20 mouse cellular contexts compared by ENCODE assay signal in the genomic region with DNA sequence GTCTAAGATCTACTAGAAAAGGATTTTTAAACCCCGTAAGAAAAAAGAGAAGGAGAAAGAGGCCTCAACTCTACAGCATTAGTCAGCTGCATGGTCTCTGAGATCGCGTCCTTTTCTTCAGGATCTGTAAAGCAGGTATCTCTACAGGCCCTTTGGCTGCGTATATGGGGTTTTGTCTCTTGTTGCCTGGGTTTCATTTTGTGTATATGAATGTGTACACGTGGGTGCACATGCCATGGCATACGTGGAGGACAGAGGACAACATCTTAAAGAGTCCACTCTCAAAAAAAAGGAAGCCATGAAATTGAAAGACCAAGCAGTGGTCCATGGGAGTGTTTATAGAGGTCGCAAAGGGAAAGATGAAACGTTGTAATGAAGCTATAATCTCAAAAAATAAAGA. TPM values are rescaled to one million over a fixed set of nuclear protein-coding genes. Genes with fewer than 3 reads are reported as not detected.
DNase-seq lines count a peak whose midpoint lies in the region; ATAC-seq and TF ChIP-seq lines count a peak whose summit lies in the region.
"Had no signal": no experiment of that assay in that cellular context is flagged by ENCODE, and none has a peak within 500 bp of the region (broad histone marks: within the 10 kb centered on the region; RNA-seq: fewer than 3 reads in every experiment).

No protein-coding gene starts in this region.

- H3K27ac ChIP-seq in heart, embryonic 12.5 days (ENCODE audit: poor library complexity, severe bottlenecking), result 0 out of 2 replicates have a peak overlapping the region, but pooled peaks have one; percentile 12
- H3K27ac ChIP-seq in heart, adult 2 months, result no peak overlapping the region
- H3K27ac ChIP-seq in liver, embryonic 11.5 days (ENCODE audit: low read depth, low read length), result peak overlapping the region; percentile 35; the same call in 1 of the 2 replicates
- H3K27ac ChIP-seq in liver, embryonic 12.5 days, result peak overlapping the region; percentile 34
- H3K27ac ChIP-seq: layer of hippocampus, adult 2 months; left cerebral cortex, adult 2 months; midbrain, embryonic 10.5 days; neural tube, embryonic 15.5 days had no signal

- DNase-seq in heart, adult 2 months, result no peak
- DNase-seq in liver, embryonic 11.5 days (ENCODE audit: low spot score), result no peak
- DNase-seq in liver, result no peak
- no peak for DNase-seq in left cerebral cortex, postnatal 14 days (ENCODE audit: low spot score in 2 of 2)
- DNase-seq: adrenal gland, postnatal 14 days; cerebellum, postnatal 10 days; gastrocnemius, postnatal 36 days; kidney, adult 9 months; retina, postnatal 1 day; thymus, postnatal 14 days had no signal

- 0 out of 2 replicates have a peak, but pooled peaks cover 6% of the 10 kb centered on the region for H3K27me3 ChIP-seq in heart, embryonic 12.5 days (replicated peaks)
- H3K27me3 ChIP-seq in heart, adult 2 months (ENCODE audit: control insufficient read depth, insufficient read depth, low read length), result no peaks in the 10 kb centered on the region
- H3K27me3 ChIP-seq in liver, embryonic 11.5 days (replicated peaks; ENCODE audit: control insufficient read depth, insufficient read depth, low read length), result no peaks in the 10 kb centered on the region
- no peaks in the 10 kb centered on the region for H3K27me3 ChIP-seq in liver, embryonic 12.5 days (replicated peaks)

- TF ChIP-seq POLR2A in heart, adult 2 months (IDR thresholded peaks at IDR 0.05; ENCODE audit: insufficient read depth, low read depth, low read length), result no peak

- no peak for TF ChIP-seq EP300 in heart, adult 2 months (IDR thresholded peaks at IDR 0.05; ENCODE audit: insufficient read depth, low read depth, low read length)

- H3K79me2 ChIP-seq in heart, adult 2 months (replicated peaks; ENCODE audit: control insufficient read depth, insufficient read depth, low read length), result 0 out of 2 replicates have a peak, but pooled peaks cover 3% of the 10 kb centered on the region

- 74% methylated on average over 8 of the region's 8 CpGs for WGBS in heart, embryonic 12.5 days
- 52% methylated on average over 8 of the region's 8 CpGs for WGBS in heart, adult 2 months
- 72% methylated on average over 8 of the region's 8 CpGs for WGBS in liver, embryonic 11.5 days
- 58% methylated on average over 8 of the region's 8 CpGs for WGBS in liver, embryonic 12.5 days (ENCODE audit: insufficient replicate concordance)

- peaks cover 28% of the 10 kb centered on the region for H3K4me1 ChIP-seq in heart, embryonic 12.5 days (replicated peaks)
- peaks cover 4% of the 10 kb centered on the region for H3K4me1 ChIP-seq in heart, adult 2 months (ENCODE audit: control insufficient read depth, insufficient read depth, low read length)
- H3K4me1 ChIP-seq in liver, embryonic 11.5 days (replicated peaks; ENCODE audit: control insufficient read depth, insufficient read depth, low read length), result peaks cover 20% of the 10 kb centered on the region
- peaks cover 55% of the 10 kb centered on the region for H3K4me1 ChIP-seq in liver, embryonic 12.5 days

- no peaks in the 10 kb centered on the region for H3K9me3 ChIP-seq in heart, embryonic 12.5 days (replicated peaks)
- no peaks in the 10 kb centered on the region for H3K9me3 ChIP-seq in liver, embryonic 11.5 days (ENCODE audit: control insufficient read depth, low read length)
- no peaks in the 10 kb centered on the region for H3K9me3 ChIP-seq in liver, embryonic 12.5 days (replicated peaks)
- H3K9me3 ChIP-seq: midbrain, embryonic 10.5 days; neural tube, embryonic 15.5 days had no signal

- H3K4me2 ChIP-seq in heart, embryonic 12.5 days, result peak overlapping the region; percentile 32
- peak overlapping the region; percentile 94 for H3K4me2 ChIP-seq in liver, embryonic 11.5 days
- H3K4me2 ChIP-seq in liver, embryonic 12.5 days, result peak overlapping the region; percentile 87
- H3K4me2 ChIP-seq: neural tube, embryonic 15.5 days had no signal

- H3K4me3 ChIP-seq in heart, embryonic 12.5 days, result no peak overlapping the region
- H3K4me3 ChIP-seq in heart, adult 2 months, result no peak overlapping the region
- no peak overlapping the region for H3K4me3 ChIP-seq in liver, embryonic 11.5 days (ENCODE audit: low read depth, low read length)
- no peak overlapping the region; the same call in 1 of the 2 replicates for H3K4me3 ChIP-seq in liver, embryonic 12.5 days
- H3K4me3 ChIP-seq: layer of hippocampus, adult 2 months; left cerebral cortex, adult 2 months; neural tube, embryonic 15.5 days had no signal

- H3K9ac ChIP-seq in heart, embryonic 12.5 days, result 0 out of 2 replicates have a peak overlapping the region, but pooled peaks have one; percentile 10
- H3K9ac ChIP-seq in heart, adult 2 months (ENCODE audit: low read depth, low read length), result no peak overlapping the region
- no peak overlapping the region for H3K9ac ChIP-seq in liver, embryonic 11.5 days (ENCODE audit: low read depth, low read length)
- H3K9ac ChIP-seq in liver, embryonic 12.5 days, result peak overlapping the region; percentile 7; the same call in 1 of the 2 replicates
- H3K9ac ChIP-seq: neural tube, embryonic 15.5 days had no signal

- TF ChIP-seq CTCF in heart, adult 2 months (IDR thresholded peaks at IDR 0.05), result no peak

- ATAC-seq in heart, embryonic 12.5 days (ENCODE audit: insufficient number of reproducible peaks, low FRiP score), result no peak
- no peak for ATAC-seq in liver, embryonic 11.5 days (replicated peaks; ENCODE audit: low FRiP score)
- no peak for ATAC-seq in liver, embryonic 12.5 days
- no peak for ATAC-seq in erythroblast, adult 5-6 weeks (replicated peaks; ENCODE audit: low FRiP score, poor library complexity, severe bottlenecking)
- ATAC-seq: inflammation-experienced regulatory T-cells, adult 6 months; lung, postnatal 0 days had no signal

- intact Hi-C loops in heart, adult 2 months (cut with DNase I), result no loop called here
- intact Hi-C loops in left cerebral cortex, postnatal 14 days (cut with DNase I), result no loop called here

- peaks cover 17% of the 10 kb centered on the region; the same call in 1 of the 2 replicates for H3K36me3 ChIP-seq in heart, embryonic 12.5 days
- H3K36me3 ChIP-seq in heart, adult 2 months (ENCODE audit: control insufficient read depth, insufficient read depth, low read length), result peaks cover 9% of the 10 kb centered on the region
- peaks cover 3% of the 10 kb centered on the region; the same call in 1 of the 2 replicates for H3K36me3 ChIP-seq in liver, embryonic 11.5 days (ENCODE audit: control insufficient read depth, insufficient read depth, low read length)
- H3K36me3 ChIP-seq in liver, embryonic 12.5 days, result peaks cover 30% of the 10 kb centered on the region

RNA-seq across cellular contexts. Expression of gene Utp11, which starts 1.9 kb away (rescaled TPM):
- polyA plus RNA-seq in heart, embryonic 12.5 days (2016; fragmentation: Nextera tagmentation; extraction: Ambion mirVana), result 58.4 and 61.5 TPM in 2 replicates
- 10 to 100 TPM; 12.1 to 13.5 TPM for total RNA-seq in heart, adult 2 months (2021)
- polyA plus RNA-seq in heart, adult 2 months (2012; rRNA removed), result 4.0 and 6.2 TPM in 2 replicates
- polyA plus RNA-seq in liver, embryonic 11.5 days (2014; fragmentation: Nextera tagmentation; extraction: Ambion mirVana), result 73.3 and 80.5 TPM in 2 replicates
- polyA plus RNA-seq in liver, embryonic 12.5 days (2016; fragmentation: Nextera tagmentation; extraction: Ambion mirVana), result 51.4 and 51.5 TPM in 2 replicates
- 6.7 and 20.8 TPM in 2 replicates for total RNA-seq in erythroblast, adult 5-6 weeks (2015; ENCODE audit: low replicate concordance)
- total RNA-seq in erythroblast, adult 5-6 weeks (2017; ENCODE audit: low replicate concordance), result 4.5 and 15.1 TPM in 2 replicates
- 10 to 100 TPM; 14.1 to 14.3 TPM for total RNA-seq in left cerebral cortex, postnatal 14 days (2021)

RNA-seq across cellular contexts. Expression of gene Fhl3, which starts 9.0 kb away (rescaled TPM):
- polyA plus RNA-seq in heart, embryonic 12.5 days (2016; fragmentation: Nextera tagmentation; extraction: Ambion mirVana), result 6.2 TPM in 2 replicates
- total RNA-seq in heart, adult 2 months (2021), result 10 to 100 TPM in 1 of 2 experiments, 1 to 10 TPM in 1; 7.8 to 11.5 TPM
- polyA plus RNA-seq in heart, adult 2 months (2012; rRNA removed), result 10.1 and 17.9 TPM in 2 replicates
- polyA plus RNA-seq in liver, embryonic 11.5 days (2014; fragmentation: Nextera tagmentation; extraction: Ambion mirVana), result 5.1 and 6.8 TPM in 2 replicates
- polyA plus RNA-seq in liver, embryonic 12.5 days (2016; fragmentation: Nextera tagmentation; extraction: Ambion mirVana), result 3.5 and 3.7 TPM in 2 replicates
- 4.2 and 7.5 TPM in 2 replicates for total RNA-seq in erythroblast, adult 5-6 weeks (2015; ENCODE audit: low replicate concordance)
- 0.77 and 1.3 TPM in 2 replicates for total RNA-seq in erythroblast, adult 5-6 weeks (2017; ENCODE audit: low replicate concordance)
- total RNA-seq in left cerebral cortex, postnatal 14 days (2021), result 1 to 10 TPM; 3.8 to 4.2 TPM

RNA-seq across cellular contexts. Expression of gene Sf3a3, which starts 23.1 kb away (rescaled TPM):
- polyA plus RNA-seq in heart, embryonic 12.5 days (2016; fragmentation: Nextera tagmentation; extraction: Ambion mirVana), result 100.0 and 100 TPM in 2 replicates
- 10 to 100 TPM; 18.0 to 19.4 TPM for total RNA-seq in heart, adult 2 months (2021)
- 7.7 and 11.5 TPM in 2 replicates for polyA plus RNA-seq in heart, adult 2 months (2012; rRNA removed)
- polyA plus RNA-seq in liver, embryonic 11.5 days (2014; fragmentation: Nextera tagmentation; extraction: Ambion mirVana), result 172 and 182 TPM in 2 replicates
- 116 and 121 TPM in 2 replicates for polyA plus RNA-seq in liver, embryonic 12.5 days (2016; fragmentation: Nextera tagmentation; extraction: Ambion mirVana)
- 14.2 and 24.2 TPM in 2 replicates for total RNA-seq in erythroblast, adult 5-6 weeks (2015; ENCODE audit: low replicate concordance)
- total RNA-seq in erythroblast, adult 5-6 weeks (2017; ENCODE audit: low replicate concordance), result 26.2 and 34.7 TPM in 2 replicates
- total RNA-seq in left cerebral cortex, postnatal 14 days (2021), result 10 to 100 TPM; 31.1 to 32.2 TPM

RNA-seq across cellular contexts. Expression of gene Pou3f1, which starts 34.8 kb away (rescaled TPM):
- 0.23 and 0.36 TPM in 2 replicates for polyA plus RNA-seq in heart, embryonic 12.5 days (2016; fragmentation: Nextera tagmentation; extraction: Ambion mirVana)
- total RNA-seq in heart, adult 2 months (2021), result under 1 TPM; 0.08 to 0.16 TPM
- 0.04 and 0.09 TPM in 2 replicates for polyA plus RNA-seq in heart, adult 2 months (2012; rRNA removed)
- polyA plus RNA-seq in liver, embryonic 11.5 days (2014; fragmentation: Nextera tagmentation; extraction: Ambion mirVana), result 0.16 and 0.21 TPM in 2 replicates
- 0.02 and 0.22 TPM in 2 replicates for polyA plus RNA-seq in liver, embryonic 12.5 days (2016; fragmentation: Nextera tagmentation; extraction: Ambion mirVana)
- total RNA-seq in erythroblast, adult 5-6 weeks (2015; ENCODE audit: low replicate concordance), result not detected in 2 replicates
- total RNA-seq in erythroblast, adult 5-6 weeks (2017; ENCODE audit: low replicate concordance), result not detected in 2 replicates
- 10 to 100 TPM; 29.9 to 30.1 TPM for total RNA-seq in left cerebral cortex, postnatal 14 days (2021)
- total RNA-seq: hematopoietic stem cell, adult 5-6 weeks had no signal
- polyA plus RNA-seq: inflammation-experienced regulatory T-cells, adult 6 months had no signal

RNA-seq across cellular contexts. Expression of gene Inpp5b, which starts 50.2 kb away (rescaled TPM):
- 17.3 and 20.2 TPM in 2 replicates for polyA plus RNA-seq in heart, embryonic 12.5 days (2016; fragmentation: Nextera tagmentation; extraction: Ambion mirVana)
- total RNA-seq in heart, adult 2 months (2021), result 1 to 10 TPM; 8.0 to 8.2 TPM
- polyA plus RNA-seq in heart, adult 2 months (2012; rRNA removed), result 17.8 and 29.8 TPM in 2 replicates
- 58.2 and 63.3 TPM in 2 replicates for polyA plus RNA-seq in liver, embryonic 11.5 days (2014; fragmentation: Nextera tagmentation; extraction: Ambion mirVana)
- 49.7 and 50.3 TPM in 2 replicates for polyA plus RNA-seq in liver, embryonic 12.5 days (2016; fragmentation: Nextera tagmentation; extraction: Ambion mirVana)
- 27.3 and 37.0 TPM in 2 replicates for total RNA-seq in erythroblast, adult 5-6 weeks (2015; ENCODE audit: low replicate concordance)
- 15.2 and 15.8 TPM in 2 replicates for total RNA-seq in erythroblast, adult 5-6 weeks (2017; ENCODE audit: low replicate concordance)
- 10 to 100 TPM; 35.3 to 42.5 TPM for total RNA-seq in left cerebral cortex, postnatal 14 days (2021)

Comparison
In these comparisons a context has a peak if more than half of its experiments do, and no peak if none do; other contexts are left out.
1. H3K9ac ChIP-seq: peak in heart, embryonic 12.5 days (single experiment) and liver, embryonic 12.5 days (single experiment); none in heart, adult 2 months (single experiment) and liver, embryonic 11.5 days (single experiment).
2. H3K4me2 ChIP-seq: peak in every context shown above with its lines; median percentile 94 in liver, embryonic 11.5 days; 87 in liver, embryonic 12.5 days; 32 in heart, embryonic 12.5 days.